Mouse (Mus musculus) embryonic fibroblast, embryonic 13.5 days (primary cell): ENCODE results near the gene Pilrb2. TPM values are rescaled to one million over a fixed set of nuclear protein-coding genes. Genes with fewer than 3 reads are reported as not detected.

Experiments
- H3K27ac ChIP-seq: 2 replicates; pipeline ENCODE4 v1.5.1; 2012; ENCODE audit warnings: low read length, control low read depth, inconsistent platforms; ENCODE audit not compliant: insufficient read depth
- H3K4me1 ChIP-seq: 2 replicates; pipeline ENCODE4 v1.6.1; 2011; ENCODE audit warnings: low read length; ENCODE audit not compliant: control insufficient read depth, insufficient read depth
- H3K4me3 ChIP-seq: 2 replicates; pipeline ENCODE4 v1.5.1; 2011; ENCODE audit warnings: mild to moderate bottlenecking, control low read depth, low read length; ENCODE audit not compliant: insufficient read depth
- CTCF ChIP-seq: IDR thresholded peaks from 2 replicates; pipeline ENCODE4 v1.5.1; 2011; ENCODE audit warnings: mild to moderate bottlenecking, control low read depth, low read length, moderate library complexity, borderline replicate concordance; ENCODE audit not compliant: insufficient read depth
- POLR2A ChIP-seq: IDR thresholded peaks from 2 replicates; pipeline ENCODE4 v1.6.1; 2011; ENCODE audit warnings: low read depth, mild to moderate bottlenecking, control low read depth, low read length, moderate library complexity
- polyA plus RNA-seq: library from polyadenylated mRNA; stranded (reverse); fragments of >200 nt; gene quantifications from 2 replicates; pipeline ENCODE4 v1.2.4, GENCODE M21; 2011; ENCODE audit warnings: low read depth; ENCODE audit not compliant: missing spikeins, insufficient read length

The Pilrb2 gene
- polyA plus RNA-seq, 1 experiment = not detected

GRCm38 (mm10) chr5:137833500-137833899 is 38.1 kb downstream of the Pilrb2 start:
- H3K27ac ChIP-seq = no peak overlapping the region
- H3K4me3 ChIP-seq = no peak overlapping the region
- TF ChIP-seq POLR2A (no peak), CTCF (no peak)
- no peaks in the 10 kb centered on the region for H3K4me1 ChIP-seq

- Histone ChIP-seq H3K4me3 (no peak overlapping the region), H3K4me1 (no peaks in the 10 kb centered on the region), H3K27ac (no peak overlapping the region)
- TF ChIP-seq POLR2A (no peak), CTCF (no peak)
These were observed 40.1 kb downstream of the Pilrb2 start for GRCm38 (mm10) chr5:137831506-137831905.

- no peaks in the 10 kb centered on the region for H3K4me1 ChIP-seq
- H3K4me3 ChIP-seq = no peak overlapping the region
- no peak for TF ChIP-seq CTCF
- no peak for TF ChIP-seq POLR2A
- no peak overlapping the region for H3K27ac ChIP-seq
These were observed 40.5 kb downstream of the Pilrb2 start for GRCm38 (mm10) chr5:137831106-137831505.

- Histone ChIP-seq H3K4me3 (no peak overlapping the region), H3K4me1 (no peaks in the 10 kb centered on the region)
- TF ChIP-seq CTCF = no peak
- TF ChIP-seq POLR2A = no peak
These were observed 41.4 kb downstream of the Pilrb2 start for GRCm38 (mm10) chr5:137830238-137830637.

GRCm38 (mm10) chr5:137828694-137829093 is 42.9 kb downstream of the Pilrb2 start:
- Histone ChIP-seq H3K4me3 (no peak overlapping the region), H3K27ac (no peak overlapping the region)
- TF ChIP-seq CTCF (no peak), POLR2A (no peak)

More at GRCm38 (mm10) chr5:137830238-137830637, 41.4 kb downstream of the Pilrb2 start:
- no peak overlapping the region for H3K27ac ChIP-seq

GRCm38 (mm10) chr5:137826421-137826820 is 45.2 kb downstream of the Pilrb2 start:
- no peak for TF ChIP-seq CTCF
- no peak for TF ChIP-seq POLR2A
- Histone ChIP-seq H3K27ac (no peak overlapping the region), H3K4me3 (no peak overlapping the region), H3K4me1 (no peaks in the 10 kb centered on the region)

More at GRCm38 (mm10) chr5:137828694-137829093, 42.9 kb downstream of the Pilrb2 start:
- no peaks in the 10 kb centered on the region for H3K4me1 ChIP-seq

- no peak overlapping the region for H3K27ac ChIP-seq
- H3K4me1 ChIP-seq = no peaks in the 10 kb centered on the region
- TF ChIP-seq POLR2A (no peak), CTCF (no peak)
- no peak overlapping the region for H3K4me3 ChIP-seq
These were observed 45.6 kb downstream of the Pilrb2 start for GRCm38 (mm10) chr5:137825971-137826370.

GRCm38 (mm10) chr5:137825030-137825429 is 46.6 kb downstream of the Pilrb2 start:
- no peak overlapping the region for H3K27ac ChIP-seq
- no peaks in the 10 kb centered on the region for H3K4me1 ChIP-seq
- no peak overlapping the region for H3K4me3 ChIP-seq
- TF ChIP-seq CTCF (no peak), POLR2A (no peak)

- TF ChIP-seq POLR2A (no peak), CTCF (no peak)
- Histone ChIP-seq H3K4me1 (no peaks in the 10 kb centered on the region), H3K4me3 (no peak overlapping the region), H3K27ac (no peak overlapping the region)
These were observed 48.1 kb downstream of the Pilrb2 start for GRCm38 (mm10) chr5:137823455-137824045.

- TF ChIP-seq POLR2A (no peak), CTCF (no peak)
- H3K27ac ChIP-seq = no peak overlapping the region
- no peak overlapping the region for H3K4me3 ChIP-seq
- no peaks in the 10 kb centered on the region for H3K4me1 ChIP-seq
These were observed 49.0 kb downstream of the Pilrb2 start for GRCm38 (mm10) chr5:137822602-137823001.
